Mouse (Mus musculus) embryonic facial prominence, embryonic 13.5 days (tissue): Measurements from ENCODE around the gene Lrrc9. TPM values are rescaled to one million over a fixed set of nuclear protein-coding genes. Genes with fewer than 3 reads are reported as not detected.

Source experiments
- ATAC-seq: fragments of 200-750 bp; cut with Nextera tagmentation; 2 replicates; pipeline ENCODE4 v1.8.0; 2017; ENCODE audit warnings: low read depth; ENCODE audit not compliant: insufficient number of reproducible peaks, insufficient read depth, low FRiP score, low TSS enrichment
- H3K27ac ChIP-seq: fragments of 300-500 bp; sonication (generic); 2 replicates; pipeline ENCODE4 v1.5.1; 2015; ENCODE audit warnings: moderate library complexity, mild to moderate bottlenecking, inconsistent platforms
- H3K27me3 ChIP-seq: fragments of 300-500 bp; sonication (generic); 2 replicates; pipeline ENCODE4 v1.6.1; 2015; ENCODE audit warnings: mild to moderate bottlenecking, inconsistent platforms
- H3K36me3 ChIP-seq: fragments of 300-500 bp; sonication (generic); 2 replicates; pipeline ENCODE4 v1.6.1; 2015; ENCODE audit warnings: mild to moderate bottlenecking, inconsistent platforms
- H3K4me1 ChIP-seq: fragments of 300-500 bp; sonication (generic); 2 replicates; pipeline ENCODE4 v1.6.1; 2015; ENCODE audit warnings: inconsistent platforms
- H3K4me2 ChIP-seq: fragments of 300-500 bp; sonication (generic); 2 replicates; pipeline ENCODE4 v1.6.1; 2015; ENCODE audit warnings: moderate library complexity, mild to moderate bottlenecking, inconsistent platforms
- H3K4me3 ChIP-seq: fragments of 300-500 bp; sonication (generic); 2 replicates; pipeline ENCODE4 v1.5.1; 2015; ENCODE audit warnings: mild to moderate bottlenecking, inconsistent platforms
- H3K9ac ChIP-seq: fragments of 300-500 bp; sonication (generic); 2 replicates; pipeline ENCODE4 v1.6.1; 2015; ENCODE audit warnings: mild to moderate bottlenecking, inconsistent platforms
- H3K9me3 ChIP-seq: fragments of 300-500 bp; sonication (generic); 2 replicates; pipeline ENCODE4 v1.6.1; 2016; ENCODE audit warnings: inconsistent platforms
- WGBS: fragments of 180-500 bp; shearing (Covaris S2); methylation state at CpG from one replicate; pipeline ENCODE4 v1.1.7; 2015; ENCODE audit warnings: mixed read lengths; 5-methylcytosine and 5-hydroxymethylcytosine counted together
- polyA plus RNA-seq: library from polyadenylated mRNA; unstranded; fragments of >200 nt; fragmentation: Nextera tagmentation; extraction: Ambion mirVana; gene quantifications from 2 replicates; pipeline ENCODE4 v1.2.1, GENCODE M21; 2015

Gene Lrrc9
- polyA plus RNA-seq, 1 experiment from 2014 or later: 0.93 TPM

DNA sequence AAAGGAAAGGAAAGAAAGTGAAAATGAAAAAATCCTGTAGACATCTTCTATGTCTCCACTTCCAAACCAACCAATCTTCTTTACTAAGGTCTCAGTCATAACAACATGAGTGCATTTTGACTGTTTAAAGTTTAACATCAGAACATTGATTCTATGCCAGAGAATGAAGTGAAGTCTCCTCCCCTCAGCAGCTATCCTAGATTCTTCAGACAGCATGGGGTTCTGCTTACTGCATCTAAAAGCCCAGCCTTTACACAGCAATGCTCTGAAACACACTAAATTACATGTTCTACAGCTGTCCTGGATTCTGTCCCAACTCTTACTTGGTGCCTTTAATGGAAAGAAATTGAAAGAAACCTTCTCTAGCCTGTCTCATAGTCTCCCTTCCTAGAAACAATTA is 43.2 kb downstream of the Lrrc9 start:
- no peak overlapping the region for H3K4me3 ChIP-seq
- H3K4me1 ChIP-seq: no peaks in the 10 kb centered on the region
- no peak for ATAC-seq
- H3K4me2 ChIP-seq: no peak overlapping the region
- H3K27ac ChIP-seq: no peak overlapping the region
- H3K9ac ChIP-seq: no peak overlapping the region
- no peaks in the 10 kb centered on the region for H3K36me3 ChIP-seq
- H3K9me3 ChIP-seq: no peaks in the 10 kb centered on the region
- H3K27me3 ChIP-seq: no peaks in the 10 kb centered on the region

- H3K9ac ChIP-seq: no peak overlapping the region
- H3K36me3 ChIP-seq: no peaks in the 10 kb centered on the region
- H3K4me3 ChIP-seq: no peak overlapping the region
- no peak overlapping the region for H3K4me2 ChIP-seq
- H3K27ac ChIP-seq: no peak overlapping the region
- no peaks in the 10 kb centered on the region for H3K9me3 ChIP-seq
- WGBS: 71% methylated on average over 3 of the region's 3 CpGs
- no peaks in the 10 kb centered on the region for H3K4me1 ChIP-seq
- H3K27me3 ChIP-seq: no peaks in the 10 kb centered on the region
- ATAC-seq: no peak
These were observed 45.8 kb downstream of the Lrrc9 start for GRCm38 (mm10) chr12:72487498-72487897.

- Histone ChIP-seq H3K4me3 (no peak overlapping the region), H3K9me3 (no peaks in the 10 kb centered on the region), H3K27ac (no peak overlapping the region), H3K27me3 (no peaks in the 10 kb centered on the region), H3K4me1 (no peaks in the 10 kb centered on the region), H3K4me2 (no peak overlapping the region), H3K36me3 (no peaks in the 10 kb centered on the region), H3K9ac (no peak overlapping the region)
- no peak for ATAC-seq
- 82% methylated on average over 3 of the region's 3 CpGs for WGBS
These were observed 48.3 kb downstream of the Lrrc9 start for GRCm38 (mm10) chr12:72489995-72490394.

GRCm38 (mm10) chr12:72491063-72491719 is 49.5 kb downstream of the Lrrc9 start:
- Histone ChIP-seq H3K27me3 (no peaks in the 10 kb centered on the region), H3K4me3 (no peak overlapping the region), H3K9me3 (no peaks in the 10 kb centered on the region), H3K27ac (no peak overlapping the region), H3K4me2 (no peak overlapping the region), H3K9ac (no peak overlapping the region), H3K36me3 (no peaks in the 10 kb centered on the region), H3K4me1 (no peaks in the 10 kb centered on the region)
- ATAC-seq: no peak
- 53% methylated on average over 3 of the region's 3 CpGs for WGBS

DNA sequence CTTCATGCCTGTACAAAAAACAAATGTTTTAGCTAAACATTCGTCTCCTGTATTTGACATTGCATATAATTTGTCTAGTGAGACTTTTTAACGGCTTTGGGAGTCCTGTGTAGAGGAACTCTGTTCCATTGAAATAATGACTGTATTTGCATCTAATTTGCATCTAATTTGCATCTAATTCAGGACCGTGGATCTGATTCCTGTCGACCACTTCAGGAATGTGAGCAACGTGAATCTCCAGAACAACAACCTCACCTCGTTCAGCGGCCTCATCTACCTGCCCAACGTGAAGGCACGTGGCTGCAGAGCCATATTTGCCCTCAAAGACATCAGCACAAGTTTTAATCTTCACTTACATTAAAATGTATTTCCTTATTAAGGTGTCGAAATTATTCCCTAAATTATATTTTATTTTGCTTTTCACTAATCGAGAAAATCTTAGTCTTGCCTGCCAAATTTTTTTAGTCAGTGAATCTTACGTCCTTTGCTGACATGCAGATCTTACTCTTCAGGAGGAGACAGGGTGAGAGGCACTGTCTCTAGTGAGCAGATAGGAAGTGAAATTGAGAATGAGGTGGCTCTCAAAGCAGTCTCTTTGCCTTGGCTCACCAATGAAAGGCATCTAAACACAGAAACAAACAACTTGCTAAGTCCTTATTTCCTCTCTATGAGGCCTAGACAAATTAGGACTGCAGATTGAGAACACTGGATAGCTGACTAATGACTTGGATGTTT is 55.4 kb downstream of the Lrrc9 start:
- no peak for ATAC-seq
- no peak overlapping the region for H3K9ac ChIP-seq
- H3K9me3 ChIP-seq: no peaks in the 10 kb centered on the region
- H3K27me3 ChIP-seq: no peaks in the 10 kb centered on the region
- H3K4me2 ChIP-seq: no peak overlapping the region
- H3K36me3 ChIP-seq: no peaks in the 10 kb centered on the region
- no peaks in the 10 kb centered on the region for H3K4me1 ChIP-seq
- 75% methylated on average over 12 of the region's 12 CpGs for WGBS
- H3K27ac ChIP-seq: no peak overlapping the region
- H3K4me3 ChIP-seq: no peak overlapping the region

DNA sequence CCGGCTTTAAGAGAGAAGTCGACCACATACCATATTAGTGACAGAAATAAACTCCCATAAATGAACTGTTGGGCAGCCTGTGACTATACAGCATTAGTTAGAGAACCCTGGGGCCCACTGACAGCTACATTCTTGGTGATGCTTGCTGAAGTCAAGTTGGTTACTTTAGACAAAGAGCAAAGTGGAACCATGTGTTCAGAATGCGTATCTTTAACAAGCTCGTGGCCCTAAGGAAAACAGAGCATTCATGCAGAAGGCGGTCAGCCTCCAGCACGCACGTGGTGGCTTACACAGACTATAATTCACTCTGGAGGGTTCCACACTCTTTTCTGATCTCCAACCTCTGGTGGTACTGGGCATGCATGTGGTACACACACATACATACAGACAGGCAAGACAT is 67.9 kb downstream of the Lrrc9 start:
- Histone ChIP-seq H3K27me3 (no peaks in the 10 kb centered on the region), H3K9me3 (no peaks in the 10 kb centered on the region), H3K27ac (no peak overlapping the region), H3K9ac (no peak overlapping the region), H3K4me1 (peaks cover 5% of the 10 kb centered on the region; the same call in 1 of the 2 replicates), H3K4me3 (no peak overlapping the region), H3K36me3 (no peaks in the 10 kb centered on the region), H3K4me2 (no peak overlapping the region)
- WGBS: 31% methylated on average over 7 of the region's 7 CpGs
- no peak for ATAC-seq

- WGBS: 63% methylated on average over 3 of the region's 3 CpGs
- no peak overlapping the region for H3K9ac ChIP-seq
- no peak overlapping the region for H3K4me3 ChIP-seq
- no peaks in the 10 kb centered on the region for H3K4me1 ChIP-seq
- no peak overlapping the region for H3K4me2 ChIP-seq
- H3K27me3 ChIP-seq: no peaks in the 10 kb centered on the region
- H3K36me3 ChIP-seq: no peaks in the 10 kb centered on the region
- no peaks in the 10 kb centered on the region for H3K9me3 ChIP-seq
- ATAC-seq: no peak
- H3K27ac ChIP-seq: no peak overlapping the region
These were observed 73.8 kb downstream of the Lrrc9 start for GRCm38 (mm10) chr12:72515446-72515845.

GRCm38 (mm10) chr12:72518114-72518728 is 76.6 kb downstream of the Lrrc9 start:
- H3K4me2 ChIP-seq: no peak overlapping the region

GRCm38 (mm10) chr12:72519352-72519751 is 77.7 kb downstream of the Lrrc9 start:
- Histone ChIP-seq H3K9me3 (no peaks in the 10 kb centered on the region), H3K27ac (no peak overlapping the region), H3K4me2 (no peak overlapping the region), H3K4me1 (no peaks in the 10 kb centered on the region), H3K27me3 (no peaks in the 10 kb centered on the region), H3K36me3 (no peaks in the 10 kb centered on the region), H3K9ac (no peak overlapping the region), H3K4me3 (no peak overlapping the region)
- no peak for ATAC-seq
- 64% methylated on average over 9 of the region's 9 CpGs for WGBS

More at GRCm38 (mm10) chr12:72518114-72518728, 76.6 kb downstream of the Lrrc9 start:
- Histone ChIP-seq H3K9me3 (no peaks in the 10 kb centered on the region), H3K4me3 (no peak overlapping the region), H3K27ac (no peak overlapping the region), H3K4me1 (no peaks in the 10 kb centered on the region), H3K27me3 (no peaks in the 10 kb centered on the region), H3K36me3 (no peaks in the 10 kb centered on the region), H3K9ac (no peak overlapping the region)
- no peak for ATAC-seq
- WGBS: 82% methylated on average over 12 of the region's 12 CpGs

DNA sequence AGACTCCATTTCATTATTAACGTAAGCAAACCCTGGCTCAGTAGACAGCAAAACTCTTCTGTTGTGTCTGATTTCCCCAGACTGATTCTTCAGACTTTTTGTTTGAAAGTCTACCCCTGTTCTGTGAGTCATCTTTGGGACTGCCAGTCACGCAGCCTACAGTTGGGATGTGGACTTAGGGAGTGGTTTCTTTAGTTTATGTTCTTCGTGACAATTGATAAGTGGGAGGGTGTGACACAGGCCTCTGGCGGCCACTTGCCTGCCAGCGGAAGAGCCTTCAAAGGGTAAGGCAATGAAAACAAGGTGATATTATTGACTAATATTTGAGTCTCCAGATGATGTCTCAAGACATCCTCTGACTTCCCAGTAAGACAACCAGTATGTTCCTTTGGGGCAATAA is 78.2 kb downstream of the Lrrc9 start:
- ATAC-seq: no peak
- Histone ChIP-seq H3K27me3 (no peaks in the 10 kb centered on the region), H3K36me3 (no peaks in the 10 kb centered on the region), H3K4me1 (no peaks in the 10 kb centered on the region), H3K9ac (no peak overlapping the region), H3K4me2 (no peak overlapping the region), H3K4me3 (no peak overlapping the region), H3K27ac (no peak overlapping the region), H3K9me3 (no peaks in the 10 kb centered on the region)
- WGBS: 80% methylated on average over 5 of the region's 5 CpGs

DNA sequence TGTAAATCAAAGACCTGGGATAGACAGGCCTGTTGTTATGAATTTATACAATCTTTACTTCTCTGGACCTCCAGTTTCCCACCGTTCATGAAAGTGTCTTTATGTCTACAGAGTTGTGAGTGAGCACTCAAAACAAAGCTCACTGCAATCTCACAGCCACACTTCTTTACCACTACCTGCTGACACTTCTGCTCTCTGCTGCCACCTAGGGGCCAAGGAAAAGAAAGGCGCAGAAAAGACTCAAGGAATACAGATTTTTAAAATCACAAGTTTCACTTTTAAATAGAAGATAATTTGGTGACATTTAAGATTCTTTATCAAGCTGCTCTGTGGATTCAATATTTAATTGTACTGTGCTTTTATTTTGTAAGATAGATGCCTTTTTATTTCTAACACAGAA is 79.0 kb downstream of the Lrrc9 start:
- Histone ChIP-seq H3K27ac (no peak overlapping the region), H3K4me1 (no peaks in the 10 kb centered on the region), H3K9ac (no peak overlapping the region), H3K27me3 (no peaks in the 10 kb centered on the region), H3K9me3 (no peaks in the 10 kb centered on the region), H3K36me3 (no peaks in the 10 kb centered on the region), H3K4me3 (no peak overlapping the region), H3K4me2 (no peak overlapping the region)
- 4% methylated on average over 2 of the region's 2 CpGs for WGBS
- ATAC-seq: no peak

- Histone ChIP-seq H3K4me2 (no peak overlapping the region), H3K36me3 (no peaks in the 10 kb centered on the region), H3K9ac (no peak overlapping the region), H3K27ac (no peak overlapping the region), H3K4me1 (no peaks in the 10 kb centered on the region), H3K9me3 (no peaks in the 10 kb centered on the region), H3K27me3 (no peaks in the 10 kb centered on the region), H3K4me3 (no peak overlapping the region)
- WGBS: 65% methylated on average over 4 of the region's 4 CpGs
- ATAC-seq: no peak
These were observed 83.9 kb downstream of the Lrrc9 start for GRCm38 (mm10) chr12:72525588-72525987.
